Mouse (Mus musculus) liver, embryonic 14.5 days (tissue): ENCODE measurements at regions not wholly inside any gene's neighbourhood (a gene's known extent, or its start where the extent isn't known, plus 50 kb on each side); places are given as distances from the start of the nearest gene placed in this dataset.

ENCODE experiments used
- ATAC-seq: fragments of 200-750 bp; cut with Nextera tagmentation; 2 replicates; pipeline ENCODE4 v1.8.0; 2017; ENCODE audit warnings: moderate number of reproducible peaks, mild to moderate bottlenecking, moderate library complexity; ENCODE audit not compliant: insufficient read depth
- DNase-seq, 3 experiments: peaks; one replicate each; pipeline ENCODE4 v3.0.0-alpha.2; 2012 to 2013; ENCODE audit warnings: low read depth in 3 of 3, low spot score in 3 of 3
- H3K27ac ChIP-seq: fragments of 300-500 bp; sonication (generic); 2 replicates; pipeline ENCODE4 v1.5.1; 2014; ENCODE audit warnings: moderate library complexity, mild to moderate bottlenecking, control low read depth, inconsistent platforms
- H3K27me3 ChIP-seq: fragments of 300-500 bp; sonication (generic); 2 replicates; pipeline ENCODE4 v1.6.1; 2014; ENCODE audit warnings: mild to moderate bottlenecking, low read length, moderate library complexity; ENCODE audit not compliant: control insufficient read depth, insufficient read depth
- H3K36me3 ChIP-seq: fragments of 300-500 bp; sonication (generic); replicated peaks from 2 replicates; pipeline ENCODE4 v1.6.1; 2014; ENCODE audit warnings: low read depth; ENCODE audit not compliant: control insufficient read depth, insufficient read depth
- H3K4me1 ChIP-seq, 2 experiments: fragments of 200-500 bp in 1 of 2; fragments of 300-500 bp in 1 of 2; sonication (generic) in 1 of 2; replicated peaks; 2 replicates each; pipeline ENCODE4 v1.6.1; 2012 to 2014; ENCODE audit warnings: antibody characterized with exemption in 1 of 2, inconsistent platforms in 1 of 2, low read length in 1 of 2; ENCODE audit not compliant: control insufficient read depth in 2 of 2, insufficient read depth in 2 of 2
- H3K4me2 ChIP-seq: fragments of 300-500 bp; sonication (generic); 2 replicates; pipeline ENCODE4 v1.6.1; 2014; ENCODE audit warnings: low read depth, mild to moderate bottlenecking, control low read depth, moderate library complexity
- H3K4me3 ChIP-seq, 2 experiments: fragments of 200-500 bp in 1 of 2; fragments of 300-500 bp in 1 of 2; sonication (generic) in 1 of 2; 2 replicates each; pipeline ENCODE4 v1.5.1; 2012 to 2014; ENCODE audit warnings: low read depth in 2 of 2, low read length in 2 of 2, mild to moderate bottlenecking in 2 of 2, control low read depth in 1 of 2, inconsistent platforms in 1 of 2, moderate library complexity in 1 of 2; ENCODE audit not compliant: insufficient read depth in 1 of 2
- H3K9ac ChIP-seq: fragments of 300-500 bp; sonication (generic); replicated peaks from 2 replicates; pipeline ENCODE4 v1.6.1; 2014; ENCODE audit warnings: mild to moderate bottlenecking, control low read depth, moderate library complexity
- H3K9me3 ChIP-seq: fragments of 300-500 bp; sonication (generic); 2 replicates; pipeline ENCODE4 v1.6.1; 2016; ENCODE audit warnings: low read length, mixed read lengths; ENCODE audit not compliant: control insufficient read depth
- CTCF ChIP-seq: IDR thresholded peaks from 2 replicates; pipeline ENCODE4 v1.5.1; 2016; ENCODE audit warnings: antibody characterized with exemption, low read depth, control low read depth
- EP300 ChIP-seq: IDR thresholded peaks from 2 replicates; pipeline ENCODE4 v1.6.1; 2016; ENCODE audit warnings: antibody characterized with exemption, low read depth
- WGBS: fragments of 180-500 bp; shearing (Covaris S2); extraction: QIAGEN DNeasy Blood & Tissue Kit; methylation state at CpG from one replicate; pipeline ENCODE4 v1.1.7; 2014; ENCODE audit not compliant: insufficient replicate concordance; 5-methylcytosine and 5-hydroxymethylcytosine counted together

DNA sequence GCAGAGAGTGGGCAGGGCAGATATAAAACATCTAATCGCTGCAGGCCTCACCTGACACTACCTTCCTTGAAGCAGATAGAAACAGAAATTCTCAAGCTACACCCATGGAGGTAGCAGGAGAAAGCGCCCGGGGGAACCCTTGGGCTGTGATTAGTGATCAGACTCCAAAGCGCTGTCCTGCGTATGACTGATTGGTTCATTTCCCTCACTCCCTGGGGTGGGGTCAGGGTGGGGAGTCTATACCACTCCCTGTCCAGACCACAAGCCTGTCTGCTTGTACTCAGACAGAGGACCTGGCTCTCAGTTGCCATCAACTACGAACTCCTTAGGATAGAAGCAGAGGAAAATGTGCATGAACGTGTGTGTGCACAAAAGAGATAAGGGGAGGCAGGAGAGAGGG, 77.7 kb downstream of the Gm826 start:
- Histone ChIP-seq H3K4me2 (no peak overlapping the region), H3K9ac (no peak overlapping the region), H3K4me3 (no peak overlapping the region), H3K9me3 (no peaks in the 10 kb centered on the region), H3K4me1 (no peaks in the 10 kb centered on the region), H3K27ac (no peak overlapping the region), H3K27me3 (no peaks in the 10 kb centered on the region), H3K36me3 (no peaks in the 10 kb centered on the region)
- DNase-seq (no peak), ATAC-seq (no peak)
- TF ChIP-seq CTCF (no peak), EP300 (no peak)
- 49% methylated on average over 7 of the region's 7 CpGs for WGBS

DNA sequence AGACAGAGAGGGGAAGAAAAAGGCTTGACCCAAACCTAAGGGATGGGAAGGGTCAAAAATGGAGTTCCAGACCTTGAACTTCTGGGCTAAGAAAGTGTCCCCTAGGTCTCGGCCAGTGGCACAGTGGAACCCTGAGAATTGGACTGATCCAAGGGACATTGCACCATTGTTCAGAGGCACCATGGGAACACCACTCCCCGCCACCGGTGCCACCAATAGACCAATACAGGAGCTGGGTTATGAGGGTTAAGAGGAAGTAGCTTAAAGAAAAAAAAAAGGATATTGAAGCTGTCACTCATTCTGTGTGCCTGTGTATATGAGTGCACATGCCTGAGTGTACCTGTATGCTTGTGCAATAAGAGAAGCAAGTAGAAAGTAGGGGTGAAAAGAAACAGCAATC, 83.7 kb downstream of the Gm826 start:
- Histone ChIP-seq H3K9me3 (no peaks in the 10 kb centered on the region), H3K27me3 (no peaks in the 10 kb centered on the region), H3K4me2 (no peak overlapping the region), H3K4me1 (peaks cover 0 to 12% of the 10 kb centered on the region in 2 experiments; a peak in 2 of 4 replicates), H3K27ac (no peak overlapping the region), H3K4me3 (no peak overlapping the region), H3K9ac (no peak overlapping the region), H3K36me3 (no peaks in the 10 kb centered on the region)
- DNase-seq, result no peak
- ATAC-seq, result peak; percentile 21; the same call in 1 of the 2 replicates
- TF ChIP-seq EP300 (no peak), CTCF (no peak)
- WGBS, result 56% methylated on average over 3 of the region's 3 CpGs

DNA sequence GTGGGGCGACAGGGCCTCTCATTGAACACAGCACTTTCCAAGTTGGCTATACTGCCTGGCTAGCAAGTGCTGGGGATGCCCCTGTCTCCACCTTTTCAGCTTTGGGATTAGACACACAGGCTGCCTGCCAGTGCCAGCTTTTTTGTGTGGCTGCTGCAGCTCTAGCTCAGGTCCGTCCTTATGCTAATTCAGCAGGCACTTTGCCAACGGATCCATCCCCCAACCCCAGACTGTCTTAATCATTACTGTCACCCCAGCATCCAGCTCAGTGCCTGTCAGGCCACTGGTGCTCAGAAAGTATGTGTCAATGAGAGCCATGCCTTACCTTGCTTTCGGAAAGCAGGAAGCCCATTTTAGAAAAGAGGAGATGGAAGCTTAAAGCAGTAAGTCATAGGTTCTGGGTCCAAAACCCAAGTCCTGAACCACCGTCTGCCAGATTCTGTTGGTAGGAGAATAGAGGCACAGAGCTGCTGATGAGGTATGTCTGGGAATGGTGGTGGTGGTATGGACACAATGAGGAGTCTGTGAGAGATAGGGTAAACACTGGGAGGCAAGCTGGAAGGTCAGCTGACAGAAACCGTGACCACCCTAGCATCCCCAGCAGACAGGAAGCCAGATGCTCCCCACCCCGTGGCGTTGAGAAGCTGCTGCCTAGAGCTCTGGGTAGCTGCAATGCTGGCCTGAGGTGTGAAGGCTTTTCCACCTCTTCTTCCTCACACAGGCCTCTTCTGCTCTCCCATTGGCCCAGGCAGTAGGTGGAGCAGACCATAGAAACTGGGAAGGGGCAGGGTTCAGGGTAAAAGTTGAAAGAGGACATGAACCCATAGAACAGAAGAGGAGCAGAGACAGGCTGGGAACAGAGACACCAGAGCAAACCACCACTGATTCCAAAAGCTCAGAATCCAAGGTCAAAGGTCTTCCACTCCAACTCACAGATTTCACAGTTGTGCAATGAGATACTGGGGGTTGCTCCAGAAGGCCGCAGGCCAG, 84.6 kb downstream of the Gm826 start:
- H3K27ac ChIP-seq, result no peak overlapping the region
- H3K36me3 ChIP-seq, result no peaks in the 10 kb centered on the region
- DNase-seq, result peak in 2 of 3 experiments; percentile 4 to 20
- no peak for TF ChIP-seq EP300
- TF ChIP-seq CTCF, result no peak
- no peaks in the 10 kb centered on the region for H3K27me3 ChIP-seq
- no peak overlapping the region for H3K4me3 ChIP-seq
- no peak overlapping the region for H3K9ac ChIP-seq
- no peaks in the 10 kb centered on the region for H3K9me3 ChIP-seq
- no peak overlapping the region for H3K4me2 ChIP-seq
- peak; percentile 65 for ATAC-seq
- peaks cover 0 to 12% of the 10 kb centered on the region in 2 experiments; a peak in 2 of 4 replicates for H3K4me1 ChIP-seq
- WGBS, result 45% methylated on average over 9 of the region's 9 CpGs

DNA sequence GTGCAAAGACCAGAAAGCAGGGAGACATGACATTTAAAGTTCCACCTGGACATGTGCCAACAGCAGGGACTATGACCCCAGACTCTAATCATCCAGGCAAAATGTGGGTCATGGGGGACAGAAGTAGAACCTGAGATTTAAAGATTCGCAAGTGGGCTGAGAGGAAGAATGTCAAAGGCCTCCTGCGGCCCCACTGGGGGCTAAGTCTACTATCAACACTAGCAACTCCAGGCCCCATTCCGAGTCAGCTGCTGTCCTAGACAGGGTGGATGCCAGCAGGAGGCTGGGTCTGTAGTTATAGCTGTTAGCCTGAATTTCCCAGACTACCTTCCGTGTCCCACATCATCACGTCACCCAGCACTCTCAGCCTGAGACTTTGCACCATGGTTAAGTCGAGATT, 86.7 kb downstream of the Gm826 start:
- no peak overlapping the region for H3K4me2 ChIP-seq

DNA sequence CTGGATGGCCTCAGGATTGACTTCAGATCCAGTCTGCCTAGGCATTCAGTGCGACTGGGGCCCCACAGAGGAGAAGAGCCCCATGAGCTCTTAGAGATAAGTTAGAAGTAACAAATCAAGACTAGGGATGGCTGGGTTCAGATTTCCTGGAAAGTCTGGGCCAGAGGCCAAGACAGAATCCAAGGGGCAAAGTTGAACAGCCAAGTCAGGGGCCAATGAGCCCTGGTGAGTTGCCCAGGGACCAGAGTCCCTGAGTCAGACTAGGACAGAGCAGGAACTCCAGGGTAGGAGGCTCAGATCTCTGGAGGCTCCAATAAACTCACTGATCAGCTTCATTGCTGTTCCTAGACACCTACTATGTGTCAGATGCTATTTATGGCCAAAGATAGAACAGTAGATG, 87.6 kb downstream of the Gm826 start:
- no peak for DNase-seq
- TF ChIP-seq EP300 (no peak), CTCF (no peak)
- Histone ChIP-seq H3K4me3 (no peak overlapping the region), H3K36me3 (no peaks in the 10 kb centered on the region), H3K4me2 (no peak overlapping the region), H3K27me3 (no peaks in the 10 kb centered on the region), H3K27ac (no peak overlapping the region), H3K9ac (no peak overlapping the region), H3K4me1 (peaks cover 0 to 12% of the 10 kb centered on the region in 2 experiments; a peak in 2 of 4 replicates), H3K9me3 (no peaks in the 10 kb centered on the region)
- WGBS, result 33% methylated on average over 1 of the region's 1 CpGs
- no peak for ATAC-seq

More for the DNA sequence above, 86.7 kb downstream of the Gm826 start:
- Histone ChIP-seq H3K36me3 (no peaks in the 10 kb centered on the region), H3K9me3 (no peaks in the 10 kb centered on the region), H3K9ac (no peak overlapping the region), H3K4me1 (peaks cover 0 to 12% of the 10 kb centered on the region in 2 experiments; a peak in 2 of 4 replicates), H3K27me3 (no peaks in the 10 kb centered on the region), H3K27ac (no peak overlapping the region), H3K4me3 (no peak overlapping the region)
- WGBS, result 61% methylated on average over 6 of the region's 6 CpGs
- ATAC-seq, result no peak
- TF ChIP-seq EP300 (no peak), CTCF (no peak)
- no peak for DNase-seq
